Mouse (Mus musculus): ENCODE measurements at regions not wholly inside any gene's neighbourhood (a gene's known extent, or its start where the extent isn't known, plus 50 kb on each side); places are given as distances from the start of the nearest gene placed in this dataset.
A peak's percentile ranks its signal among the peaks of the same experiment; 100 is the strongest.

GRCm38 (mm10) chr13:51016209-51016608, 84.5 kb upstream of the Spin1 start:
- ATAC-seq: no peak
- TF ChIP-seq CTCF (IDR thresholded peaks at IDR 0.05; ENCODE audit: low read depth): no peak
- no peak for DNase-seq
- Histone ChIP-seq H3K27ac (ENCODE audit: low read depth, low read length) (no peak overlapping the region), H3K9me3 (ENCODE audit: low read length) (no peaks in the 10 kb centered on the region), H3K9ac (no peak overlapping the region), H3K4me3 (ENCODE audit: low read depth, low read length) (no peak overlapping the region), H3K4me2 (ENCODE audit: low read depth) (no peak overlapping the region), H3K27me3 (ENCODE audit: insufficient read depth, low read length) (no peaks in the 10 kb centered on the region), H3K36me3 (ENCODE audit: insufficient read depth) (no peaks in the 10 kb centered on the region), H3K4me1 (ENCODE audit: insufficient read depth) (no peaks in the 10 kb centered on the region)
- 86% methylated on average over 3 of the region's 3 CpGs for WGBS

- H3K9ac ChIP-seq: no peak overlapping the region
- no peaks in the 10 kb centered on the region for H3K36me3 ChIP-seq (ENCODE audit: insufficient read depth)
- no peak overlapping the region for H3K4me2 ChIP-seq (ENCODE audit: low read depth)
- DNase-seq (no peak), ATAC-seq (no peak)
- H3K27me3 ChIP-seq (ENCODE audit: insufficient read depth, low read length): no peaks in the 10 kb centered on the region
- H3K4me1 ChIP-seq (ENCODE audit: insufficient read depth): no peaks in the 10 kb centered on the region
- H3K9me3 ChIP-seq (ENCODE audit: low read length): no peaks in the 10 kb centered on the region
- H3K4me3 ChIP-seq (ENCODE audit: low read depth, low read length): no peak overlapping the region
- no peak for TF ChIP-seq CTCF (IDR thresholded peaks at IDR 0.05; ENCODE audit: low read depth)
- WGBS: 82% methylated on average over 16 of the region's 16 CpGs
- no peak overlapping the region for H3K27ac ChIP-seq (ENCODE audit: low read depth, low read length)
Measured at GRCm38 (mm10) chr13:51016956-51017703, 83.5 kb upstream of the Spin1 start.

GRCm38 (mm10) chr13:51017727-51018321, 82.9 kb upstream of the Spin1 start:
- H3K27ac ChIP-seq (ENCODE audit: low read depth, low read length): no peak overlapping the region
- H3K27me3 ChIP-seq (ENCODE audit: insufficient read depth, low read length): no peaks in the 10 kb centered on the region
- no peaks in the 10 kb centered on the region for H3K4me1 ChIP-seq (ENCODE audit: insufficient read depth)
- H3K9ac ChIP-seq: no peak overlapping the region
- ATAC-seq (no peak), DNase-seq (no peak)
- no peaks in the 10 kb centered on the region for H3K9me3 ChIP-seq (ENCODE audit: low read length)
- no peak for TF ChIP-seq CTCF (IDR thresholded peaks at IDR 0.05; ENCODE audit: low read depth)
- H3K36me3 ChIP-seq (ENCODE audit: insufficient read depth): no peaks in the 10 kb centered on the region
- no peak overlapping the region for H3K4me3 ChIP-seq (ENCODE audit: low read depth, low read length)
- H3K4me2 ChIP-seq (ENCODE audit: low read depth): no peak overlapping the region
- 58% methylated on average over 10 of the region's 10 CpGs for WGBS

GRCm38 (mm10) chr13:51018366-51018765, 82.3 kb upstream of the Spin1 start:
- 87% methylated on average over 10 of the region's 10 CpGs for WGBS
- TF ChIP-seq CTCF (IDR thresholded peaks at IDR 0.05; ENCODE audit: low read depth): no peak
- Histone ChIP-seq H3K4me3 (ENCODE audit: low read depth, low read length) (no peak overlapping the region), H3K9me3 (ENCODE audit: low read length) (no peaks in the 10 kb centered on the region), H3K4me2 (ENCODE audit: low read depth) (no peak overlapping the region), H3K27ac (ENCODE audit: low read depth, low read length) (no peak overlapping the region), H3K36me3 (ENCODE audit: insufficient read depth) (no peaks in the 10 kb centered on the region), H3K9ac (no peak overlapping the region), H3K4me1 (ENCODE audit: insufficient read depth) (no peaks in the 10 kb centered on the region), H3K27me3 (ENCODE audit: insufficient read depth, low read length) (no peaks in the 10 kb centered on the region)
- ATAC-seq: no peak
- no peak for DNase-seq

GRCm38 (mm10) chr13:51022401-51023250, 78.1 kb upstream of the Spin1 start:
- ATAC-seq (peak; percentile 78), DNase-seq (peak; percentile 51)
- Histone ChIP-seq H3K36me3 (ENCODE audit: insufficient read depth) (no peaks in the 10 kb centered on the region), H3K27me3 (ENCODE audit: insufficient read depth, low read length) (no peaks in the 10 kb centered on the region), H3K9me3 (ENCODE audit: low read length) (no peaks in the 10 kb centered on the region), H3K4me2 (ENCODE audit: low read depth) (no peak overlapping the region), H3K27ac (ENCODE audit: low read depth, low read length) (0 out of 2 replicates have a peak overlapping the region, but pooled peaks have one; percentile 35), H3K4me1 (ENCODE audit: insufficient read depth) (no peaks in the 10 kb centered on the region), H3K9ac (no peak overlapping the region), H3K4me3 (ENCODE audit: low read depth, low read length) (no peak overlapping the region)
- TF ChIP-seq CTCF (IDR thresholded peaks at IDR 0.05; ENCODE audit: low read depth): no peak
- 31% methylated on average over 13 of the region's 13 CpGs for WGBS

GRCm38 (mm10) chr13:51023271-51023670, 77.4 kb upstream of the Spin1 start:
- Histone ChIP-seq H3K9ac (no peak overlapping the region), H3K27ac (ENCODE audit: low read depth, low read length) (no peak overlapping the region), H3K4me1 (ENCODE audit: insufficient read depth) (no peaks in the 10 kb centered on the region), H3K4me3 (ENCODE audit: low read depth, low read length) (no peak overlapping the region), H3K9me3 (ENCODE audit: low read length) (no peaks in the 10 kb centered on the region), H3K4me2 (ENCODE audit: low read depth) (no peak overlapping the region), H3K36me3 (ENCODE audit: insufficient read depth) (no peaks in the 10 kb centered on the region), H3K27me3 (ENCODE audit: insufficient read depth, low read length) (no peaks in the 10 kb centered on the region)
- ATAC-seq (no peak), DNase-seq (no peak)
- 65% methylated on average over 11 of the region's 11 CpGs for WGBS
- no peak for TF ChIP-seq CTCF (IDR thresholded peaks at IDR 0.05; ENCODE audit: low read depth)
